Mouse (Mus musculus): ENCODE data around the gene Arhgap35.
A peak's percentile ranks its signal among the peaks of the same experiment; 100 is the strongest.

Arhgap35 gene

DNA sequence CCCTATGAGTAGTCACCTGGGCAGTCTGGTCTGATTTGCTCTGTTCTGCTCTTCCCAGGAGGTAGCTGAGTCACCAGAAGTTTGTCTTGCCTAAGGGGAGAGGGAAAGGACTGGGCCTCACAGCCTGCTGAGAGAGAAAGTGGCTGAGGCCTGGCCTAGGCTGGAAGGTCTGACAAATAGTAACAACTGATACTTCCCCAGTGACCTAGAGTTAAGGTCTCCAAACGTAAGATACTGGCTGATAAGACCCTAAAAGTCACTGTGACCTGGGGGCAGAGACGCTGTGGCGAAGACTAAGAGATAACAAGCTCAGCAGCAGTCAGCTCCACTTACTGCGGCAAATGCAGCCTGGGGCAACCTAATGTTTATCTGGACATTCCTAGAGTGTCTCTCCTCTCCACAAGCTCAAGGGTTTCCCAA, 13.1 kb downstream of the Arhgap35 start:
- DNase-seq, result no peak

DNA sequence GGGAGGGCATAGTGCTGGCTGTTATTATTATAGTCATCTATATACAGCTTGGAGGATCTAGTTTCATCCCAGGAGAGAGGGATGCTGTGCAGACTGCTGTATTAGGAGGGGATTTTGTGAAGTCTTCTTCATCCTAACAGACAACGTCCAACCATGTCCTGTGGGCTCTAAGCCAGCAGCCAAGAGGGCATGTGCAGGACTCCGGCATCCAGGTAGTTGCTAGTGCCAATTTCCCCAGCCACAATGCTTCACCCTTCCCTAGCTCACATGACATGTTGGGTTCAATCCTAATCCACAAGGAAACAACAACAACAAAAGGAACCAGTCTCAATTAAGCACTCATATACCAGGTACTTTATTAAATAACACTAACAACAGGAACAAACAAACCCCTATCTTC, 15.8 kb downstream of the Arhgap35 start:
- DNase-seq, result peak; percentile 32

DNA sequence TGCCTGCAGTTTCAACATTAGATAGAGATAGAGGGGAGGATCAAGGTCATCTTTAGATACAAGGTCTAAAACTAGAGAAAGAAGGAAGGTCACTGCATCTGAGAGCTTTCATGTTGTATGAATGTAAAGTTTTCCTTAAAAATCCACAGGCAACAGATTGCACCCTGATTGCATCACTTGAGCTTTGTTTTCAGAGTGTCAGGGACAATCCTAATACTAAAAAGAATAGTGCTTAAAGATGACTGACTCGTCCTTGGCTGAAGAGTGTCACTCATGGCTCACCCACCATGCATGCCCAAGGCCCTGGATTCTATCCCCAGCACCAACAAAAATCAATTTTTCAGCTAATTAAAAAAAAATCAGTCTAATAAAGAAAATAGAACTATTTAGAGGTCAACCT, 23.5 kb downstream of the Arhgap35 start:
- no peak for DNase-seq

DNA sequence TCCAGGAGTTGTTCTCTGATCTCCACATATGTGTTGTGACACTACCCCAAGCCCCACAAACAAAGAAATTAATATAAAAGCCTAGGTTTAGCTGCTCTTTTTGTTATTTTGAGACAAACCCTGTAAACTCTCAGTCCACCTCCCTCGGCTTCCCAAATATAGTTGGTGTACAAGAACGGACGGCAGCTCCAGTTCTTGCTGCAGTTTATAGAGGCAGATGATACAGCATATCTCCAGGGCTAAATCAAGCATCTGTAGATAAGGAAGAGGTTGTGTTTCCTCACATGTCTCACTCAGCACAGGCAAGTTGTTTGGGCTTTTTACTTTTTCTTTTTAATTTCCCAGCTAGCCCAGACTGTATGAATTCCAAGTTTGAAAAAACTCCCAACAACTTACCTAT, 27.1 kb downstream of the Arhgap35 start:
- DNase-seq, result no peak

- DNase-seq, result peak; percentile 31
Measured at GRCm38 (mm10) chr7:16584384-16584783, 30.4 kb downstream of the Arhgap35 start.

GRCm38 (mm10) chr7:16583775-16584174, 31.0 kb downstream of the Arhgap35 start:
- no peak for DNase-seq

GRCm38 (mm10) chr7:16582299-16582698, 32.5 kb downstream of the Arhgap35 start:
- DNase-seq, result no peak

DNA sequence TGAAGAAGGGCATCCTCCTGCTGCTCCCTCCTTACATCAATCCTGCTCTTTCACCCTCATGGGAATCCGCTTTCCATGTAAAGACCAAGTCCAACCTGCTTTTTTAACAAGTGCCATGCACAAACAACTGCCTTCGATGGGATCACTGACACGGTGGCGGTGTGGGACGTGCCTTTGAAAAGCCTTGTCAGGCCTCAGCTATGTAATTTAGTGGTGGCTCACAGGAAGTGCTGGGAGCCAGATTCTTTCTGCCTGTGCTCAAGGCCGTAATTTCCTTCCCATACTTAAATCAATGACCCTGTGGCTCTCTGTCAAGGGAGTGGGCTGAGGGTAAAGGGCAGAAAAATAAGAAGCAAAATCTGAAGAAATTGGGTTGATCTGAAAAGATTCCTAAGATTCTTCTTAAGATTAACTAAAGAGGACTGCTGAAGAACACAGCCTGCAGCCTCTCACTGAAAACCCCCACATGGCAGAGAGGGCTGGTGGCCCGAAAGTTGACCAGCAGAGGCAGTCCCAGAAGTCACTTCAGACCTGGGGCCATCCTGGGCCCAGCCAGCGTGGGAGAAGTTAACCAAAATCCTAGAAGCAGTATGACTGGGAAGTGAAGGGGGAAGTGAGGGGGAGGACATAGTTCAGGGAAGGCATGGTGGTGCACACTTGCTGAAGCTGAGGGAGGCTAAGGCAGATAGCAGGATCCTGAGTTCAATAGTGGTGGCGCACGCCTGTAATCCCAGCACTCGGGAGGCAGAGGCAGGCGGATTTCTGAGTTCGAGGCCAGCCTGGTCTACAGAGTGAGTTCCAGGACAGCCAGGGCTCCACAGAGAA, 33.3 kb downstream of the Arhgap35 start:
- DNase-seq, result peak; percentile 73

- no peak for DNase-seq
Measured at GRCm38 (mm10) chr7:16576719-16577118, 38.1 kb downstream of the Arhgap35 start.

DNA sequence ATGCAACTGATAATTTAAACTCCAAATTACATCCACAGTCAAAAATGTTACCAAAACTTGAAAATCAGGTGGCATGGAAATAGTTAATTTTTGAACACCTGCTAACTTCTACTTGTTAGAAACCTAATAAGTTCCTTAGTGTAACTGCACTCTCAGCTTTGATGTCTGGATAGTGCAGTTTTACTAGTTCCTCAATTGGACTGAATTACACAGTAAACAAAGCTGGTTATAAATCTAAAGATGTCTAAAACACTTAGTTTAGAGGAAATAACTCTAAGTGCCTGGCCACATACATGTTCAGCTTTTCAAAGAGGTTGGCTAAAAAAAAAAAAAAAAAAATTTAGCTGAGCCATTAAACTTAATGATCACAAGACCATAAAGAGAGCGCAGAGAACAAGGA, 43.6 kb downstream of the Arhgap35 start:
- no peak for DNase-seq

GRCm38 (mm10) chr7:16570737-16571136, 44.1 kb downstream of the Arhgap35 start:
- no peak for DNase-seq

DNA sequence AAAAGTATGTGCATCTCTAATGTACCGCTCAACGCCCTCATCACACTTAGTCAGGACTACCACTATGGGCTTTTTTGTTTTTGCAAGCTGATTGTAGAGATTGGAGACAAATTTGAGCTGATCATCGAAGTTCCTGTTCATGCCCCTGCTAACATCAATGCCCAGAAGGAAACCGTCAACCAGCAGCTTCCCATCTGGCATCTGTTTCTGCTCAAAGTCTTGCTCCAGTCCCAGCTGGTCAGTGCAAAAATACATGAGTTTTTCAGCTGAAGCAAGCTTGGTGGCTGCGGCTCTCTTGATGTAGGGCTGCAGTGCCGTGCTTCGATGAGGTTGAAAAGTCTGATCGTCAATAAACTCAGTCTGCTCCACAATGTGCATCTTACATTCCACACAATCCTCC, 50.3 kb downstream of the Arhgap35 start:
- DNase-seq, result no peak

DNA sequence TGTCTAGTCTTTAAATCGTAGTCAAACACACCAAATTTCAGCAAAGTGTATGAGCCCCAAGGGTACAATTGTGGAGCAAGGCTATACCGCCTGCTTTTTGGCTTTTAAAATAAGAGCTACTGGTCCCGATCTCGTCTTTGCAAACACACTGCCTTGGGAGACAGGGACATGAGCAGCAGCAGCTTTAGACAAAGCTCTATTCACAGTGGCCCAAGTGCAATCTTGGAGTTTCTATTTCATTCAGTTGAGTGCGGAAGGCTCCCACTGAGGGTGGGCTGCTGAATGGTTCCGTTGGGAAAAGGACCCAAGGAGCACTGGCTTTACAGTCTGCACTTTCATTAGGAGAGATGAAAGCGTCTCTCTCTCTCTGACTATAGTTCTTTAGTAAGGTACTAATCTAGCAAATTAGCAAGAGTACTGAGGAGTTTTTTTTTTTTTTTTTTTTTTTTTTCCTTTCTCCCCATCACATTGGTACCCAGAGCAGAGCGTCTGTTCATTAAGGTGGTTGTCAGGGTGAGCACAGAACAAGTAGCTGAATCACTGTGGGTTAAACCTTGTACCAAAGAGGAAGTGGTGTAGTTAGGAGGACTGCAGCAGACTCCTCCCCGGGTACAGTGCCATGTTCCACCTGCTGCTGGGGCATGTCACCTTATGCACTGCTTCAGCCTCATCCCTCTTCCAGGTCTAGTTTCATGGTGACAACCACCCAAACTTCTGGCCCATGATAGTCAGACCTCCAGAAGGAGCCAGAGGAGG, 56.8 kb downstream of the Arhgap35 start:
- no peak for DNase-seq

GRCm38 (mm10) chr7:16557251-16557650, 57.5 kb downstream of the Arhgap35 start:
- no peak for DNase-seq

DNA sequence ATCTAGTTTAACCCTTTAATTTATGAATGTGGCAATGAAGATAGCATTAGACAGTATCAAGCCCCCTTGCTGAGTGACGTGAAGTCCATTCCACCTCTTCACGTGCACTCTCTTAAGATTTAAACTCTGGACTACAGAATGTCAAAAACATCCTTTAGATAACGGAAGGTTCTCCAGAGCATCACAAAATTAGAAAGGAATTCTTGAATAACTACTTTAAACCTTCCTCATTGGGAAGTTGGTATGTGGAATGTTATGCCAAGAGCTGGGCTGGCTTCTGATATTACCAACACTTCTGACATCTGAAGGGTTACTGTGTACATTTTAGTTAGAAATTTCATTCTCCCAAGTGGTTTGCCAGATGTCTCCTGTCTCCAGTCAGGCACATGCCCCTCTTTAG, 60.6 kb downstream of the Arhgap35 start:
- no peak for DNase-seq

- DNase-seq, result no peak
Measured at GRCm38 (mm10) chr7:16551581-16551980, 63.2 kb downstream of the Arhgap35 start.

- DNase-seq, result no peak
Measured at GRCm38 (mm10) chr7:16549299-16549698, 65.5 kb downstream of the Arhgap35 start.

GRCm38 (mm10) chr7:16544770-16545169, 70.0 kb downstream of the Arhgap35 start:
- peak; percentile 25 for DNase-seq

- no peak for DNase-seq
Measured at GRCm38 (mm10) chr7:16537220-16537903, 77.4 kb downstream of the Arhgap35 start.

- no peak for DNase-seq
Measured at GRCm38 (mm10) chr7:16525995-16526394, 88.8 kb downstream of the Arhgap35 start.

- DNase-seq, result no peak
Measured at GRCm38 (mm10) chr7:16525448-16525847, 89.3 kb downstream of the Arhgap35 start.

- DNase-seq, result peak; percentile 16
Measured at GRCm38 (mm10) chr7:16524308-16524707, 90.5 kb downstream of the Arhgap35 start.

- no peak for DNase-seq
Measured at GRCm38 (mm10) chr7:16519310-16519709, 95.5 kb downstream of the Arhgap35 start.

- DNase-seq, result no peak
Measured at GRCm38 (mm10) chr7:16517198-16517597, 97.6 kb downstream of the Arhgap35 start.
